Mouse (Mus musculus) midbrain, embryonic 16.5 days (tissue): ENCODE results near the gene Pam16. TPM values are rescaled to one million over a fixed set of nuclear protein-coding genes. Genes with fewer than 3 reads are reported as not detected.

ENCODE experiments used
- ATAC-seq: fragments of 200-750 bp; cut with Nextera tagmentation; 2 replicates; pipeline ENCODE4 v1.8.0; 2017; ENCODE audit warnings: moderate TSS enrichment
- H3K27ac ChIP-seq: fragments of 300-500 bp; sonication (generic); 2 replicates; pipeline ENCODE4 v1.5.1; 2014; ENCODE audit warnings: mild to moderate bottlenecking, low read length, mixed read lengths
- H3K27me3 ChIP-seq: fragments of 300-500 bp; sonication (generic); 2 replicates; pipeline ENCODE4 v1.6.1; 2014; ENCODE audit warnings: low read depth, low read length, mixed read lengths; ENCODE audit not compliant: control insufficient read depth, insufficient read depth
- H3K36me3 ChIP-seq: fragments of 300-500 bp; sonication (generic); 2 replicates; pipeline ENCODE4 v1.6.1; 2014; ENCODE audit warnings: mild to moderate bottlenecking, low read length, moderate library complexity, mixed read lengths; ENCODE audit not compliant: control insufficient read depth, insufficient read depth
- H3K4me1 ChIP-seq: fragments of 300-500 bp; sonication (generic); 2 replicates; pipeline ENCODE4 v1.6.1; 2014; ENCODE audit warnings: mild to moderate bottlenecking, low read length, mixed read lengths; ENCODE audit not compliant: control insufficient read depth, insufficient read depth
- H3K4me2 ChIP-seq: fragments of 300-500 bp; sonication (generic); 2 replicates; pipeline ENCODE4 v1.6.1; 2014; ENCODE audit warnings: mild to moderate bottlenecking, low read length, mixed read lengths
- H3K4me3 ChIP-seq: fragments of 300-500 bp; sonication (generic); 2 replicates; pipeline ENCODE4 v1.5.1; 2014; ENCODE audit warnings: low read depth, mild to moderate bottlenecking, low read length, moderate library complexity, mixed read lengths
- H3K9ac ChIP-seq: fragments of 300-500 bp; sonication (generic); 2 replicates; pipeline ENCODE4 v1.6.1; 2014; ENCODE audit warnings: low read depth, low read length, mixed read lengths
- H3K9me3 ChIP-seq: fragments of 300-500 bp; sonication (generic); replicated peaks from 2 replicates; pipeline ENCODE4 v1.6.1; 2014; ENCODE audit warnings: mild to moderate bottlenecking, low read length, mixed read lengths; ENCODE audit not compliant: control insufficient read depth, poor library complexity, severe bottlenecking
- WGBS: fragments of 180-500 bp; shearing (Covaris S2); extraction: QIAGEN DNeasy Blood & Tissue Kit; methylation state at CpG from one replicate; pipeline ENCODE4 v1.1.7; 2014; 5-methylcytosine and 5-hydroxymethylcytosine counted together
- polyA plus RNA-seq: library from polyadenylated mRNA; unstranded; fragments of >200 nt; fragmentation: Nextera tagmentation; extraction: Ambion mirVana; gene quantifications from 2 replicates; pipeline ENCODE4 v1.2.1, GENCODE M21; 2015

The Pam16 gene
- polyA plus RNA-seq, 1 experiment from 2014 or later: 153 TPM

DNA sequence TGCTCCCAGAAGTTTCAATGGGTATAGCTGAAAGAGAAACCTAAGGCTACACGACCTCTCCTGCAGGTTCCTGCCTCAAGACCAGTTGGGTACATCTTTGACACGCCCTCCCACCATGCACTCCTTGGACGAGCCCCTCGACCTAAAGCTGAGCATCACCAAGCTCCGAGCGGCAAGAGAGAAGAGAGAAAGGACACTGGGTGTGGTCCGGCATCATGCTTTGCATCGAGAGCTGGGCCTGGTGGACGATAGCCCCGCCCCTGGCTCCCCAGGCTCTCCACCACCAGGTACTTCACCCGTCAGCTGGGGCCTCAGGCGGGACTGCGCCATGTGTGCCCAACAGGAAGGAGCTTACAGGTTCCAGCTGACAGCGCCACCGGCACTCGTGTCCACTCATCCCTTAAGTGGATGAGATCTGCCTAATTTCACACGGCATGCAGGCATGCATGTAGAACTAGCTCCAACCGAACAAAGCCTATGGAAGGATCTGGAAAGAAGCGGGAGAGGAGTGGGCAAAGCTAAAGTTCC lies 16.2 kb downstream of the Pam16 start:
- H3K27me3 ChIP-seq: no peaks in the 10 kb centered on the region
- 85% methylated on average over 19 of the region's 19 CpGs for WGBS
- H3K4me3 ChIP-seq: no peak overlapping the region
- H3K9ac ChIP-seq: no peak overlapping the region
- ATAC-seq: no peak
- H3K27ac ChIP-seq: no peak overlapping the region
- H3K36me3 ChIP-seq: peaks cover 16% of the 10 kb centered on the region
- H3K9me3 ChIP-seq: no peaks in the 10 kb centered on the region
- H3K4me2 ChIP-seq: no peak overlapping the region
- peaks cover 10% of the 10 kb centered on the region; the same call in 1 of the 2 replicates for H3K4me1 ChIP-seq

DNA sequence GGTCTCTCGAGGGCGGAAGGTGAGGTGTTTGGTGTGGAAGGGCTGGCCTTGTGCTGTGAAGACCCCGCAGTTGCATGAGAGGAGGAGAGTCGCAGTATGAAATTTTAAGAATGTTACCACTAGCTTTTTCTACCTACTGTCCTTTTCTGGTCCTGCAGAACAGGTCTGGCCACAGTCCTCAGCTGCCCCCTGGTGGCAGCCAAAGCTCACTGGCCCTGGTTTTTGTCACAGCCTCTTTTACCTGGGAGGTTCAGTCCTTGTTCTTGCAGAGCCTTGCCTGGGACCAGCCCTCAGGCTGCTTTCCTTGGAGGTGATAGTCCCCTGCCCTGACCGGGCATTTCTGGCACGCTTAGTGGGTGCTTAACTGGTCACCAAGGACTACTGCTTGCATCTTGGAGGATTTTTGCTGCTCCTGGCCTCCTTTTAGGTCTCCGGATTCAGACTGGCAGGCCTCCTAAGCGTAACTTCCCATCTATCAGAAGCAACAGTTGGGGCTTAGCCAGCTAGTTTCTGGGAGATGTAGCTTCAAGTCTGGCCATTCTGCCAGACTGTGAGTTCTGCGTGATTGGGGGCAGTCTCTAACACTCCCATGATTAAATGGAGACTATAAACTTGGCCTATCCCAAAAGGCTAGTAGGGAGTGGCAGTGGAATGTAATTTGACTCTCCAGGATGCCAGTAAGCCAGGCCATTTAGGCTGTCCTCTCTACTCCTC lies 16.8 kb downstream of the Pam16 start:
- H3K4me2 ChIP-seq: no peak overlapping the region
- 57% methylated on average over 9 of the region's 9 CpGs for WGBS
- H3K9ac ChIP-seq: no peak overlapping the region
- no peak overlapping the region for H3K27ac ChIP-seq
- no peak overlapping the region for H3K4me3 ChIP-seq
- H3K27me3 ChIP-seq: no peaks in the 10 kb centered on the region
- no peaks in the 10 kb centered on the region for H3K9me3 ChIP-seq
- peaks cover 10% of the 10 kb centered on the region for H3K36me3 ChIP-seq
- peak; percentile 27; the same call in 1 of the 2 replicates for ATAC-seq
- peaks cover 12% of the 10 kb centered on the region; the same call in 1 of the 2 replicates for H3K4me1 ChIP-seq

DNA sequence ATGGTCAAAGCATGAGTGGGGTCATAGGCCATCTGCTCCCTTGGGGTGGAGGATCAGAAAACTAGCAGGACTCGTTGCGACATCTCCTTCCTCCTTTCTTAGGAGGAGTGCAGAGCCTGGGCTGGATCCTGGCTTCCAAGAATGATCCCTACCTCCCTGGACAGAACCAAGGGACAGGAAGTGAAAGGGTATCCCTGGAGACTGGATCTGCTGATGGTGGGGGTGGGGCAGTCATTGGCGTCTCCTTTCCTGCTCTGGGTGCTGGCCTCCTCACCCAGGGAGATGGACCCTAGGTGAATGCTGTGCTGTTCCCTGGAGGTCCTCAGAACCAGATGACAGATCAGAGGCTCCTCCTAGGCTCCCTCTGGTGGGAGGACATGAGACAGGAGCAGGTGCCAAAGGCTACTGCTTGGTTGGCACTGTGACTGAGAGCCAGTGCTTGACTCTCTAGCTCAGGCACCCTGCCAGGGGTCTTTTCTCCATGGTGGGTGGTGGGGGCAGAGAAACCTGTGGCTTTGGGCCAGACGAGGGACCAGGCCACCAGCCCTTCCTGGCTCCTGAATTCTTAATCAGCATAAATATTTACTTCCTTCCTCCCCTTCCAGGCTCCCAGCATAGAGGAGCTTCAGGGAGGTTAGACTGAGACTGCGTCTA lies 18.2 kb downstream of the Pam16 start:
- H3K9me3 ChIP-seq: no peaks in the 10 kb centered on the region
- H3K36me3 ChIP-seq: peaks cover 3% of the 10 kb centered on the region
- H3K4me2 ChIP-seq: no peak overlapping the region
- peaks cover 15% of the 10 kb centered on the region; the same call in 1 of the 2 replicates for H3K4me1 ChIP-seq
- H3K9ac ChIP-seq: no peak overlapping the region
- ATAC-seq: 0 out of 2 replicates have a peak, but pooled peaks have one; percentile 23
- H3K4me3 ChIP-seq: no peak overlapping the region
- 34% methylated on average over 5 of the region's 5 CpGs for WGBS
- no peaks in the 10 kb centered on the region for H3K27me3 ChIP-seq
- H3K27ac ChIP-seq: 0 out of 2 replicates have a peak overlapping the region, but pooled peaks have one; percentile 8

DNA sequence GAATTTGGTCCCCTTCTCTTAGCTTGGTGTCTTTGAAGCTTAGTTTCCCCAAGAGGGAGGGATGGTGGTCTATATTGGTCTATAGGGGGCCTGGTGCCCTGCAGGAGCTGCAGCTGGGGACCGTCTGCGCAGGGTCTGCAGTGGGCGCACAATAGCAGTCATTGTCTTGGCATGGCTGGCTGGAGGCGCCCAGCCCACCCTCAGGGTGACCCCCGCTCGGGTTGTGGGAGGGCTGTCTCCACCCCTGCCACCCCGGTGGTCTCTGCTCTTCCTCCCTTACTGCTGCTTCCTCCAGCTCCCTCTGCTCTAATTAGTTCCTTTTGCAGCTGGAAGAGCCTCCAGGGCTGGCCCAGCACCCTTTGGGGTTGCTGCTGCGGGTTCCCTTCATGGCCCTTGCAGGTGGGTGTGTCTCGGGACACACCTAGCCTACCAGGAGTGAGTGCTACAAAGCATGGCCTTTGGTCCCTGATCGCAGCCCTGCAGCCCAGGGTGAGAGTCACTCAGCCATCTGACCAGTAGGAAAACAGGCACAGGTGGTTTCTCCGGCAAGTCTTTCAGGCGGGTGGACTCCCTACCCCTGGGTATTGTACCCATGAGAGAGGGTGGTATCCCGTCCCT lies 19.2 kb downstream of the Pam16 start:
- H3K9me3 ChIP-seq: no peaks in the 10 kb centered on the region
- H3K36me3 ChIP-seq: no peaks in the 10 kb centered on the region
- H3K9ac ChIP-seq: no peak overlapping the region
- ATAC-seq: no peak
- peaks cover 15% of the 10 kb centered on the region; the same call in 1 of the 2 replicates for H3K4me1 ChIP-seq
- no peaks in the 10 kb centered on the region for H3K27me3 ChIP-seq
- no peak overlapping the region for H3K4me3 ChIP-seq
- WGBS: 46% methylated on average over 13 of the region's 13 CpGs
- H3K27ac ChIP-seq: no peak overlapping the region
- H3K4me2 ChIP-seq: no peak overlapping the region

DNA sequence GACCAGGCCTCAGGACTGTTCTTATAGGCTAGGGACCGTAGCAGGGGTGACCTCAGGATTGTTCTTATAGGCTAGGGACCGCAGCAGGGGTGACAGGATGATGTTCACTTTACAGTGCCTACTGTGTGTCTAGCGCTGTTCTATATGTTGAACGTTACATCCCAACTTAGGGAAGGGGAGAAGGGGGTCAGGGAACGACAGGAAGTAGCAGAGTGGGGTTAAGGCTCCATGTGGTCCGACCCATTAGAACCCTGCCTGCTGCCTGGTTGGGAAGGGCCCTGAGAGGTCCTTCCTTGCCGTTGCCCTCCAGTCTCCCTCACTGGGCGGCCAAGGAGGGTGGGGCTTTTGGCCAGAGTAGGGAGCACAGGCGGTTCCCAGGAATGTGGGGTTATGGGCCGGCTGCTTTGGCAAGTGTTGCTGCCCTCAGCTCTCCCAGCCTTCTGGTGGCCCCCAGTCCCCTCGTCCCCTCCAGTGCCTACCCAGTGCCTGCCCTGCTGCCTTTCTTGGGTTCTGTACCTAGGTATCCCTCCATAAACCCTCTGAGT lies 20.4 kb downstream of the Pam16 start:
- ATAC-seq: no peak
- H3K9me3 ChIP-seq: no peaks in the 10 kb centered on the region
- H3K4me3 ChIP-seq: no peak overlapping the region
- no peaks in the 10 kb centered on the region for H3K27me3 ChIP-seq
- H3K4me1 ChIP-seq: peaks cover 15% of the 10 kb centered on the region; the same call in 1 of the 2 replicates
- H3K36me3 ChIP-seq: no peaks in the 10 kb centered on the region
- no peak overlapping the region for H3K27ac ChIP-seq
- 70% methylated on average over 11 of the region's 11 CpGs for WGBS
- no peak overlapping the region for H3K4me2 ChIP-seq
- H3K9ac ChIP-seq: no peak overlapping the region

DNA sequence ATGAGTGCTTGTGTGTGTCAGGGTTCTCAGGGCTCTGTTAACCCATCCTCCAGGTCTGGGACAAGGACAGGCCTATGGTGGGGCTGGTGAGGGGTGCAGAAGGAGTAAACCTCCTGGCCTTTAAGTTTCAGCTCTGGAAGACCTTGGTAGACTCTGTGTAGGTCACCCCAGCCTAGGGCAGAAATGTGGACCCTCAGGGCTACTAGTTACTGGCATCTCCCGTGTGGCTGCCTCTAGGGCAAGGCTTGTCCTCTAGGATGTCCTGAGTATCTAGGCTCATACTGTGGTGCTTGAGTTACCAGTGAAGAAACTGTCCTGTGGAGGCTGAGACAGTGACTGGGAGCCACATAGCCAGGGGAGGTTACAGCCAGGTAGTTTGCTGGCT lies 21.3 kb downstream of the Pam16 start:
- ATAC-seq: no peak
- H3K27ac ChIP-seq: no peak overlapping the region
- H3K36me3 ChIP-seq: no peaks in the 10 kb centered on the region
- peaks cover 21% of the 10 kb centered on the region; the same call in 1 of the 2 replicates for H3K4me1 ChIP-seq
- H3K9ac ChIP-seq: peak overlapping the region; percentile 40; the same call in 1 of the 2 replicates
- H3K4me2 ChIP-seq: no peak overlapping the region
- H3K27me3 ChIP-seq: no peaks in the 10 kb centered on the region
- no peak overlapping the region for H3K4me3 ChIP-seq
- 87% methylated on average over 1 of the region's 1 CpGs for WGBS
- no peaks in the 10 kb centered on the region for H3K9me3 ChIP-seq

DNA sequence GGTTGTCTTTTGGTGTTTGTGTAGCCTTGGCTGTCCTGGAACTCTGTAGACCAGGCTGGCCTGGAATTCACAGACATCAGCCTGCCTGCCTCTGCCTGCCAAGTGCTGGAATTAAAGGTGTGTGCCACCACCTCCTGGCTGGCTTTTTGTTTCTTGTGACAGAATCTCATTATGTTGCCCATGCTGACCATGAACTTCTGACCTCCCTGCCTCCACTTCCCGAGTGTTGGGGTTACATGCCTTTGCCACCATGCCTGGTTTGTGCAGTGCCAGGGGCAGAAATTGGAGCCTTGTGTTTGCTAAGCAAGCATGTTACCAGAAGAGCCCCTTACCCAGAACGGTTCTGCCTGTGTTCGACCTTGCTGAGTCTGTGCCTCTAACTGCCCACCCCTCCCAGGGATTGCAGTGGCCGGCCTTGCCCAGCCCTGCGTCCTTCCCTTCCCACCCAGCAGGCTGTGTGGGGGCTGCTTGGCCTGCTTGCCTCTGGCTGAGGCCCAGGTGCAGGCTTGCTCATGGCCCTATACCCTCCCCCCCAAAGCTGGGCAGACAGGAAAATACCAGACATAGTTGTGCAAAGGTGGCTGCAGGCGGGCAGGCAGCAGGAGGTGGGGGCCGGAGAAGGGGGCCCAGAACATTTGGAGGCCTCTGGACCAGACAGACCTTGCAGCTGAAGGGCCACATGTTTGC lies 21.9 kb downstream of the Pam16 start:
- no peak overlapping the region for H3K27ac ChIP-seq

DNA sequence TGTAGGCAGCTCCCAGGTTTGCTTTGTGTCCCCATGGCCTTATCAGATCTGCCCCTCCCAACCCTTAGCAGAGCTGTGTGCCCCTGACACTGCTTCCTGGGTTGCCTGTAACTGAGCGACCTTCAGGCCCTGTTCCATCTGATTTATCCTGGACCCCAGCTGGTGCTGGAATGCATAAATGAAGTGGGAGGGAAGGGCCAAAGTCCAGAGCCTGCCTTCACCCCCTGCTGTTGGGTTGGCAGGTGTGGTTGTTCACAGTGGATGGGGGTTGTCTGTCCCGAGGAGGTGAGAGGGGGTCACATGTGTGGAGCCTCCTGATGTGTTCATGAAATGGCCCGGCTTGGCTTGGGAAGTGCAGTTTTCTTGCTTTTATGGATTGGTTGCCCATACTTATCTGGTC lies 22.6 kb downstream of the Pam16 start:
- Histone ChIP-seq H3K9ac (no peak overlapping the region), H3K27me3 (no peaks in the 10 kb centered on the region), H3K9me3 (no peaks in the 10 kb centered on the region), H3K36me3 (no peaks in the 10 kb centered on the region), H3K4me2 (no peak overlapping the region), H3K27ac (no peak overlapping the region), H3K4me1 (peaks cover 32% of the 10 kb centered on the region), H3K4me3 (no peak overlapping the region)
- 19% methylated on average over 3 of the region's 3 CpGs for WGBS
- ATAC-seq: no peak

More for the DNA sequence above, 21.9 kb downstream of the Pam16 start:
- Histone ChIP-seq H3K4me3 (no peak overlapping the region), H3K9me3 (no peaks in the 10 kb centered on the region), H3K4me1 (peaks cover 25% of the 10 kb centered on the region), H3K27me3 (no peaks in the 10 kb centered on the region), H3K36me3 (no peaks in the 10 kb centered on the region), H3K4me2 (no peak overlapping the region), H3K9ac (peak overlapping the region; percentile 40; the same call in 1 of the 2 replicates)
- ATAC-seq: no peak
- 35% methylated on average over 7 of the region's 7 CpGs for WGBS
